Comparison of ENCODE assay signal across 34 mouse cellular contexts in the genomic region with DNA sequence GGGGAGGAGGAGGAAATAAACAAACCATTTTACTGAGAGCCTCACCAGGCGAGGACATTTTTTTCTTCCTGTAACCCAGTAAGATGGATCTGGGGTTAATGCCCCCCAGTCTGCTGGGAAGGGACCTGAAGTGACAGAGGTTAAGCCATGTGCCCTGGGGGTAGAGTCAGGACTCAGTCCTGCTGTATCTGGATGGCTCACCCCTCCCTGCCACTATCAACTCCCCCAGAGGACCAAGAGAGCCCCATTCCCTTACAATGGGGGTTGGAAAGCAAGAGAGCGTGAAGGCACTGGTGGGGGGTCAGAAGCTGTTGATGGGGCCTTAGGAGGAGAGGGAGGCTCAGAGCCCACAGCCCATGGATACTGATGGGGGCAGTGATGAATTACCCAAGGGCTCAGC. TPM values are rescaled to one million over a fixed set of nuclear protein-coding genes. Genes with fewer than 3 reads are reported as not detected.
"Had no signal": no experiment of that assay in that cellular context is flagged by ENCODE, and none has a peak within 500 bp of the region (broad histone marks: within the 10 kb centered on the region; RNA-seq: fewer than 3 reads in every experiment).

No protein-coding gene starts in this region.

RNA-seq across cellular contexts. Expression of a gene that starts 8.2 kb away (rescaled TPM):
- total RNA-seq: liver, adult 2 months; midbrain, postnatal 0 days had no signal
- polyA plus RNA-seq: limb, embryonic 10.5 days; limb, embryonic 11.5 days; limb, embryonic 12.5 days; limb, embryonic 14.5 days; lung, embryonic 14.5 days; lung, embryonic 15.5 days; lung, embryonic 16.5 days; lung, postnatal 0 days; midbrain, embryonic 10.5 days; midbrain, embryonic 11.5 days; midbrain, embryonic 12.5 days; midbrain, embryonic 13.5 days; midbrain, embryonic 14.5 days; midbrain, embryonic 15.5 days; midbrain, embryonic 16.5 days; midbrain, postnatal 0 days; myocyte; neural tube, embryonic 11.5 days; neural tube, embryonic 12.5 days; neural tube, embryonic 13.5 days had no signal

RNA-seq across cellular contexts. Expression of a gene that starts 17.4 kb away (rescaled TPM):
- total RNA-seq: layer of hippocampus, postnatal 36 days; left cerebral cortex, adult 18-20 months; left cerebral cortex, adult 2 months; left cerebral cortex, adult 8-10 months; left cerebral cortex, postnatal 14 days; left cerebral cortex, postnatal 25 days; left cerebral cortex, postnatal 36 days; left cerebral cortex, postnatal 4 days; liver, adult 2 months; megakaryocyte progenitor cell, adult 5-6 weeks; megakaryocyte, adult 5-6 weeks; midbrain, postnatal 0 days; monocyte, adult 5-6 weeks had no signal
- polyA plus RNA-seq: limb, embryonic 10.5 days; limb, embryonic 11.5 days; limb, embryonic 12.5 days; limb, embryonic 13.5 days; limb, embryonic 14.5 days; liver, adult 2 months; lung, embryonic 14.5 days; lung, embryonic 15.5 days; lung, embryonic 16.5 days; lung, postnatal 0 days; macrophage; midbrain, embryonic 10.5 days; midbrain, embryonic 11.5 days; midbrain, embryonic 12.5 days; midbrain, embryonic 13.5 days; midbrain, embryonic 14.5 days; midbrain, embryonic 15.5 days; midbrain, embryonic 16.5 days; midbrain, postnatal 0 days; myocyte; neural tube, embryonic 11.5 days; neural tube, embryonic 12.5 days; neural tube, embryonic 13.5 days had no signal
